Mouse (Mus musculus) ES-Bruce4 (cell line): Measurements from ENCODE around the gene Dpp6.

Experiments used
- CTCF ChIP-seq: IDR thresholded peaks from one replicate; pipeline ENCODE4 v1.8.1; 2011; ENCODE audit warnings: low read depth, low read length
- POLR2A ChIP-seq: IDR thresholded peaks from one replicate; pipeline ENCODE4 v1.8.1; 2011; ENCODE audit warnings: low read length; ENCODE audit not compliant: insufficient read depth

DNA sequence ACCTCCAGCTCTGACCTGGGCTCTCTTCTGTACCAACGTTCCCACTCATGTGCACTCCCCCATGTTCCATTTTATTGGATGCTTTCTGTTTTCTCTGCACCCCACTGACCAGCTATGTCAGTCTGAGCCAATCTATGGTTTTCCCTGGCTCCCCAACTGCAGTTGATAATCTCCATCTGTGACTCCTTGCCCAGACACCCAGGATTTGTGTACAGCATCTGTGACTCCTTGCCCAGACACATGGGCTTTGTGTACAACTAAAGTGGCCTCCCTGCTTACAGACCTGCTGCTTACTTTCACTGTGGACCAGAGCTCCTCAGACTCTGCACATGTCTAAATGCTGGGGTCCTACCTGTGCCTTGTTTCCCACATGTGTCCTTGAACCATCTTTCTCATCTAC, 334.0 kb downstream of the Dpp6 start:
- TF ChIP-seq CTCF (no peak), POLR2A (no peak)
